Mouse (Mus musculus) cerebellum, adult 2 months (tissue): Measurements from ENCODE around the gene Wbp1l. TPM values are rescaled to one million over a fixed set of nuclear protein-coding genes. Genes with fewer than 3 reads are reported as not detected.
A peak's percentile ranks its signal among the peaks of the same experiment; 100 is the strongest.

Source experiments
- DNase-seq, 2 experiments: peaks; one replicate each; pipeline ENCODE4 v3.0.0; 2021
- H3K27ac ChIP-seq: fragments of 200-500 bp; 2 replicates; pipeline ENCODE4 v1.5.1; 2012; ENCODE audit warnings: low read length, control low read depth, inconsistent platforms; ENCODE audit not compliant: insufficient read depth
- H3K27me3 ChIP-seq: fragments of 200-500 bp; 2 replicates; pipeline ENCODE4 v1.6.1; 2012; ENCODE audit warnings: inconsistent platforms, mild to moderate bottlenecking, low read length, moderate library complexity; ENCODE audit not compliant: control insufficient read depth, insufficient read depth
- H3K4me1 ChIP-seq: fragments of 200-500 bp; 2 replicates; pipeline ENCODE4 v1.6.1; 2011; ENCODE audit warnings: low read length; ENCODE audit not compliant: control insufficient read depth, insufficient read depth
- H3K4me3 ChIP-seq: fragments of 200-500 bp; replicated peaks from 2 replicates; pipeline ENCODE3; 2011; ENCODE audit warnings: mild to moderate bottlenecking, low read depth, low read length, control low read depth; ENCODE audit not compliant: insufficient read depth
- CTCF ChIP-seq: fragments of 200-500 bp; IDR thresholded peaks from 2 replicates; pipeline ENCODE4 v1.5.1; 2011; ENCODE audit warnings: low read depth, mild to moderate bottlenecking, control low read depth, low read length, moderate library complexity, borderline replicate concordance; ENCODE audit not compliant: insufficient read depth
- POLR2A ChIP-seq: fragments of 200-500 bp; IDR thresholded peaks from 2 replicates; pipeline ENCODE4 v1.6.1; 2011; ENCODE audit warnings: low read length, control low read depth, borderline replicate concordance; ENCODE audit not compliant: insufficient read depth
- WGBS: fragments of 180-500 bp; shearing (Covaris S2); methylation state at CpG from one replicate; pipeline ENCODE4 v1.1.7; 2018; 5-methylcytosine and 5-hydroxymethylcytosine counted together
- polyA plus RNA-seq: library from polyadenylated mRNA; depleted of rRNA; stranded (reverse); fragments of >200 nt; gene quantifications from 2 replicates; pipeline ENCODE4 v1.2.3, GENCODE M21; 2012

The Wbp1l gene
- polyA plus RNA-seq, 1 experiment, result 28.3 TPM

GRCm38 (mm10) chr19:46642136-46642753 is 43.4 kb downstream of the Wbp1l start:
- no peak overlapping the region for H3K27ac ChIP-seq
- TF ChIP-seq CTCF (no peak), POLR2A (no peak)
- WGBS, result 83% methylated on average over 22 of the region's 22 CpGs
- H3K27me3 ChIP-seq, result no peaks in the 10 kb centered on the region
- DNase-seq, result no peak
- peaks cover 41% of the 10 kb centered on the region for H3K4me1 ChIP-seq
- no peak overlapping the region for H3K4me3 ChIP-seq

GRCm38 (mm10) chr19:46643236-46643635 is 44.4 kb downstream of the Wbp1l start:
- Histone ChIP-seq H3K27ac (peak overlapping the region; percentile 24; the same call in 1 of the 2 replicates), H3K4me3 (no peak overlapping the region), H3K4me1 (peaks cover 41% of the 10 kb centered on the region), H3K27me3 (no peaks in the 10 kb centered on the region)
- WGBS, result 24% methylated on average over 5 of the region's 5 CpGs
- DNase-seq, result peak in 1 of 2 experiments; percentile 59
- TF ChIP-seq POLR2A, result no peak
- TF ChIP-seq CTCF, result no peak

GRCm38 (mm10) chr19:46644343-46644792 is 45.5 kb downstream of the Wbp1l start:
- 69% methylated on average over 10 of the region's 10 CpGs for WGBS
- Histone ChIP-seq H3K27me3 (no peaks in the 10 kb centered on the region), H3K4me1 (peaks cover 41% of the 10 kb centered on the region), H3K27ac (no peak overlapping the region; the same call in 1 of the 2 replicates), H3K4me3 (no peak overlapping the region)
- TF ChIP-seq POLR2A, result no peak
- no peak for TF ChIP-seq CTCF
- no peak for DNase-seq

GRCm38 (mm10) chr19:46644793-46645602 is 46.1 kb downstream of the Wbp1l start:
- 19% methylated on average over 12 of the region's 12 CpGs for WGBS
- TF ChIP-seq CTCF, result no peak
- no peak for TF ChIP-seq POLR2A
- Histone ChIP-seq H3K27ac (peak overlapping the region; percentile 41), H3K4me3 (no peak overlapping the region), H3K4me1 (peaks cover 41% of the 10 kb centered on the region), H3K27me3 (no peaks in the 10 kb centered on the region)
- peak; percentile 39 to 51 for DNase-seq

- Histone ChIP-seq H3K4me1 (peaks cover 41% of the 10 kb centered on the region), H3K4me3 (no peak overlapping the region), H3K27me3 (no peaks in the 10 kb centered on the region), H3K27ac (peak overlapping the region; percentile 26; the same call in 1 of the 2 replicates)
- 69% methylated on average over 12 of the region's 12 CpGs for WGBS
- no peak for TF ChIP-seq CTCF
- TF ChIP-seq POLR2A, result no peak
- no peak for DNase-seq
These were observed 47.2 kb downstream of the Wbp1l start for GRCm38 (mm10) chr19:46646041-46646481.

- Histone ChIP-seq H3K4me1 (peaks cover 36% of the 10 kb centered on the region), H3K4me3 (no peak overlapping the region), H3K27ac (no peak overlapping the region), H3K27me3 (no peaks in the 10 kb centered on the region)
- no peak for DNase-seq
- TF ChIP-seq POLR2A (no peak), CTCF (no peak)
- WGBS, result 60% methylated on average over 3 of the region's 3 CpGs
These were observed 48.4 kb downstream of the Wbp1l start for GRCm38 (mm10) chr19:46647254-46647653.

- H3K27ac ChIP-seq, result no peak overlapping the region
- no peak for DNase-seq
- no peak overlapping the region for H3K4me3 ChIP-seq
- no peak for TF ChIP-seq CTCF
- TF ChIP-seq POLR2A, result no peak
- 80% methylated on average over 8 of the region's 8 CpGs for WGBS
- peaks cover 32% of the 10 kb centered on the region for H3K4me1 ChIP-seq
- H3K27me3 ChIP-seq, result no peaks in the 10 kb centered on the region
These were observed 49.0 kb downstream of the Wbp1l start for GRCm38 (mm10) chr19:46647850-46648249.
